Mouse (Mus musculus): ENCODE data around the gene Mef2a.
A peak's percentile ranks its signal among the peaks of the same experiment; 100 is the strongest.

The Mef2a gene

GRCm38 (mm10) chr7:67372729-67373583 is at the start of gene Mef2a:
TSS of gene Mef2a (minus strand) at chr7:67372858.
- DNase-seq, result peak; percentile 98

GRCm38 (mm10) chr7:67421476-67422186 is 49.0 kb upstream of the Mef2a start:
- DNase-seq, result peak; percentile 73

GRCm38 (mm10) chr7:67421088-67421475 is 48.4 kb upstream of the Mef2a start:
- no peak for DNase-seq

GRCm38 (mm10) chr7:67419591-67420314 is 47.1 kb upstream of the Mef2a start:
- DNase-seq, result no peak

GRCm38 (mm10) chr7:67418122-67418521 is 45.5 kb upstream of the Mef2a start:
- no peak for DNase-seq

- peak; percentile 35 for DNase-seq
Observed at GRCm38 (mm10) chr7:67414766-67415165, 42.1 kb upstream of the Mef2a start.

- peak; percentile 42 for DNase-seq
Observed at GRCm38 (mm10) chr7:67412686-67413085, 40.0 kb upstream of the Mef2a start.

- DNase-seq, result no peak
Observed at GRCm38 (mm10) chr7:67407019-67407418, 34.4 kb upstream of the Mef2a start.

- no peak for DNase-seq
Observed at GRCm38 (mm10) chr7:67404176-67404575, 31.5 kb upstream of the Mef2a start.

GRCm38 (mm10) chr7:67402353-67402752 is 29.7 kb upstream of the Mef2a start:
- no peak for DNase-seq

- DNase-seq, result peak; percentile 34
Observed at GRCm38 (mm10) chr7:67401379-67401778, 28.7 kb upstream of the Mef2a start.

- DNase-seq, result peak; percentile 52
Observed at GRCm38 (mm10) chr7:67390760-67391159, 18.1 kb upstream of the Mef2a start.

- peak; percentile 24 for DNase-seq
Observed at GRCm38 (mm10) chr7:67390095-67390494, 17.4 kb upstream of the Mef2a start.

- peak; percentile 82 for DNase-seq
Observed at GRCm38 (mm10) chr7:67384942-67385872, 12.5 kb upstream of the Mef2a start.

GRCm38 (mm10) chr7:67380174-67381129 is 7.8 kb upstream of the Mef2a start:
- DNase-seq, result peak; percentile 18

- no peak for DNase-seq
Observed at GRCm38 (mm10) chr7:67376796-67377195, 4.1 kb upstream of the Mef2a start.

- peak; percentile 46 for DNase-seq
Observed at GRCm38 (mm10) chr7:67373975-67374374, 1.3 kb upstream of the Mef2a start.

- no peak for DNase-seq
Observed at GRCm38 (mm10) chr7:67373584-67373960, 914 bp upstream of the Mef2a start.

GRCm38 (mm10) chr7:67371891-67372672 is 576 bp downstream of the Mef2a start:
- DNase-seq, result peak; percentile 58

- no peak for DNase-seq
Observed at GRCm38 (mm10) chr7:67371351-67371890, 1.2 kb downstream of the Mef2a start.

All from lung, postnatal 10 days (tissue).